Comparison of ENCODE assay signal across 7 mouse cellular contexts in the genomic region with DNA sequence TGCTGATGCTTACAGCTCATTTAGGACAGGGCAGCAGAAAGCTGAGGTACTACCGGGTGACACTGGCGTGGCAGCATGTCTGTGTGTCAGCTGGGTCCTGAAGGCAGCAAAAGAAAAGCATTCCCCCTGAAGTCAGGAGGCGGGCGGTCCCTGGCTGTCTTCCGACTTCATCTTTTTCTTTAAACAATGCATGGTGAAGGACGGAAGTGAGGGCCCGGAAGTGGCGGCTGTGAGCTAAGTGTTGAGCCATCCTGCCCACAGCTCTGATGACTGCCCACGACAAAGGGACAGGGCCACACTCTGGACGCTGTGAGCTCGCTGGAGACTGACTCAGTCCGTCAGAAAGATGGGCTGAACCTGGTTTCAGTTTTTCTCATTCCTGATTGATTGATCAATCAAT. TPM values are rescaled to one million over a fixed set of nuclear protein-coding genes. Genes with fewer than 3 reads are reported as not detected.
DNase-seq lines count a peak whose midpoint lies in the region; ATAC-seq lines count a peak whose summit lies in the region.

No protein-coding gene starts in this region.

- peak overlapping the region; percentile 53 for H3K4me2 ChIP-seq in embryonic facial prominence, embryonic 13.5 days
- peak overlapping the region; percentile 51 for H3K4me2 ChIP-seq in intestine, embryonic 14.5 days (ENCODE audit: low read length)
- H3K4me2 ChIP-seq in midbrain, embryonic 12.5 days (replicated peaks), result peak overlapping the region; percentile 42

- WGBS in embryonic facial prominence, embryonic 13.5 days, result 58% methylated on average over 12 of the region's 12 CpGs
- WGBS in intestine, embryonic 14.5 days, result 43% methylated on average over 12 of the region's 12 CpGs
- 65% methylated on average over 12 of the region's 12 CpGs for WGBS in midbrain, embryonic 12.5 days

- peak overlapping the region; percentile 18 for H3K4me3 ChIP-seq in embryonic facial prominence, embryonic 13.5 days
- peak overlapping the region; percentile 16; the same call in 1 of the 2 replicates for H3K4me3 ChIP-seq in intestine, embryonic 14.5 days (ENCODE audit: low read depth, low read length)
- H3K4me3 ChIP-seq in midbrain, embryonic 12.5 days, result no peak overlapping the region

- H3K9me3 ChIP-seq in embryonic facial prominence, embryonic 13.5 days, result no peaks in the 10 kb centered on the region
- H3K9me3 ChIP-seq in intestine, embryonic 14.5 days (ENCODE audit: control insufficient read depth, low read length), result no peaks in the 10 kb centered on the region
- H3K9me3 ChIP-seq in midbrain, embryonic 12.5 days, result no peaks in the 10 kb centered on the region

- H3K36me3 ChIP-seq in embryonic facial prominence, embryonic 13.5 days, result no peaks in the 10 kb centered on the region
- no peaks in the 10 kb centered on the region for H3K36me3 ChIP-seq in intestine, embryonic 14.5 days (ENCODE audit: control insufficient read depth, insufficient read depth, low read length)
- no peaks in the 10 kb centered on the region for H3K36me3 ChIP-seq in midbrain, embryonic 12.5 days

- H3K27ac ChIP-seq in embryonic facial prominence, embryonic 13.5 days, result no peak overlapping the region
- peak overlapping the region; percentile 3; the same call in 1 of the 2 replicates for H3K27ac ChIP-seq in intestine, embryonic 14.5 days (ENCODE audit: low read depth)
- H3K27ac ChIP-seq in midbrain, embryonic 12.5 days (replicated peaks), result no peak overlapping the region

- intact Hi-C loops in gastrocnemius, postnatal 14 days (cut with DNase I; ENCODE audit: low total_unique reads), result loop anchor here (5.0 kb wide), 1 partner anchor 40 kb away; no protein-coding TSS in a partner anchor

- 0 out of 2 replicates have a peak overlapping the region, but pooled peaks have one; percentile 57 for H3K9ac ChIP-seq in embryonic facial prominence, embryonic 13.5 days
- no peak overlapping the region for H3K9ac ChIP-seq in intestine, embryonic 14.5 days (ENCODE audit: low read length)
- no peak overlapping the region for H3K9ac ChIP-seq in midbrain, embryonic 12.5 days (replicated peaks)

- peak; percentile 67 for ATAC-seq in CD4-positive, CD25-positive, alpha-beta regulatory T cell, adult 4 months
- no peak for ATAC-seq in embryonic facial prominence, embryonic 13.5 days (ENCODE audit: insufficient number of reproducible peaks, insufficient read depth, low FRiP score, low TSS enrichment, low read depth)
- ATAC-seq in intestine, embryonic 14.5 days (replicated peaks; ENCODE audit: low FRiP score, low TSS enrichment, low read depth), result no peak
- no peak for ATAC-seq in midbrain, embryonic 12.5 days (ENCODE audit: low FRiP score, low read depth)

- H3K27me3 ChIP-seq in embryonic facial prominence, embryonic 13.5 days, result peaks cover 6% of the 10 kb centered on the region; the same call in 1 of the 2 replicates
- H3K27me3 ChIP-seq in intestine, embryonic 14.5 days (replicated peaks; ENCODE audit: control insufficient read depth, insufficient read depth, low read length), result no peaks in the 10 kb centered on the region
- H3K27me3 ChIP-seq in midbrain, embryonic 12.5 days, result peaks cover 3% of the 10 kb centered on the region

- H3K4me1 ChIP-seq in embryonic facial prominence, embryonic 13.5 days, result peaks cover 12% of the 10 kb centered on the region
- peaks cover 13% of the 10 kb centered on the region for H3K4me1 ChIP-seq in intestine, embryonic 14.5 days (replicated peaks; ENCODE audit: control insufficient read depth, insufficient read depth, low read length)
- H3K4me1 ChIP-seq in midbrain, embryonic 12.5 days, result peaks cover 9% of the 10 kb centered on the region

- DNase-seq in intestine, embryonic 14.5 days (ENCODE audit: low spot score), result no peak
- peak; percentile 65 for DNase-seq in thymus, postnatal 25 days
- no peak for DNase-seq in gastrocnemius, postnatal 14 days
- no peak for DNase-seq in cerebellum, postnatal 4 days (ENCODE audit: low spot score in 2 of 2)

RNA-seq across cellular contexts. Expression of a gene that starts 20.8 kb away (rescaled TPM):
- polyA plus RNA-seq in CD4-positive, CD25-positive, alpha-beta regulatory T cell, adult 4 months (2017; shearing (Covaris generic)), result 10 to 100 TPM; 13.6 to 19.4 TPM
- 1.4 and 2.3 TPM in 2 replicates for polyA plus RNA-seq in embryonic facial prominence, embryonic 13.5 days (2015; fragmentation: Nextera tagmentation; extraction: Ambion mirVana)
- polyA plus RNA-seq in intestine, embryonic 14.5 days (2014; fragmentation: Nextera tagmentation; extraction: Ambion mirVana), result 1.7 and 2.1 TPM in 2 replicates
- polyA plus RNA-seq in midbrain, embryonic 12.5 days (2016; fragmentation: Nextera tagmentation; extraction: Ambion mirVana), result 0.82 and 1.1 TPM in 2 replicates
- total RNA-seq in gastrocnemius, postnatal 14 days (2021), result under 1 TPM; 0.42 to 0.94 TPM
